Mouse (Mus musculus) ZHBTc4 (cell line): Measurements from ENCODE around the gene Sdr9c7.
A peak's percentile ranks its signal among the peaks of the same experiment; 100 is the strongest.

Experiments used
- DNase-seq: peaks from one replicate; pipeline ENCODE4 v3.0.0-alpha.2; 2011; ENCODE audit warnings: low read depth, low spot score

The Sdr9c7 gene

DNA sequence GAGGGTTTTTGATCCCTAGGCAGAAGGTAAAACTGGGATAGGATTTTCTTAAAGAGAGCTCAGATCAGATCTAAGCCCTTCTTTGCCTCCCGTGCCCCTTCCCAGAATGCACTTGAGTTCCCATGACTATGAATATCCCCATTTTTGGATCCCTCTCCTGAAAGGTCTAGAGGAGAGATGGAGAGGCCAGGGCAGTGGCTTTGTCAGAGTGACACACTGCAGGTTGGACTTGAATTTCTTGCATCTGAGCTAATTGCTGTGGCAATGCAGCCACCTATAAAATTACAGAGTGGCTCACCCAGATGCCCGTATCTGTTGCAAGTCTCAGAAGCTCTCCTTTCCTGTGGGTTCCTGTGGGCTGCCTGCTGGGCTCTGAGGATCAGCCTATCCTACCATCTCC, at the start of gene Sdr9c7:
Sdr9c7 (plus strand) TSS at position 301 of the 400 bp plus-strand sequence.
- no peak for DNase-seq

DNA sequence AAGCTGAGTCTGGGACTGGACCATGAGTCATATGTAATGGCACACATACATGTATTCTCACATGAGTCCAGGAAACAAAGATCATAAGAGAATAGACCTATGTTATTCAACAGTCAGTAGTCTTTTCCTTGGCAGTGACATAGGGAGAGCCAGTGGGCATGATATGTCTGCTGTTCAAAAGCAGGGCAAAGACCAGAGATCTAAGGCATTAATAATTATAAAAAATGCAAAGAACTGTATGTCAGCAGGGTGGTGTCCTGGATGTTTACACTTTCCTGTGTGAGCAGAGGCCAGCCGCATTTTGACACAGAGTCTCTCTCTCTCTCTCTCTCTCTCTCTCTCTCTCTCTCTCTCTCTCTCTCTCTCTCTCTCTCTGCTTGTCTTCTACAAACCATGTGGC, 48.7 kb upstream of the Sdr9c7 start, which contains the start of gene Rdh19:
Rdh19 (plus strand) TSS at position 301 of the 400 bp plus-strand sequence.
- DNase-seq = no peak

- no peak for DNase-seq
Observed at GRCm38 (mm10) chr10:127856376-127856775, 41.9 kb upstream of the Sdr9c7 start.

- no peak for DNase-seq
Observed at GRCm38 (mm10) chr10:127864931-127865330, 33.4 kb upstream of the Sdr9c7 start.

DNA sequence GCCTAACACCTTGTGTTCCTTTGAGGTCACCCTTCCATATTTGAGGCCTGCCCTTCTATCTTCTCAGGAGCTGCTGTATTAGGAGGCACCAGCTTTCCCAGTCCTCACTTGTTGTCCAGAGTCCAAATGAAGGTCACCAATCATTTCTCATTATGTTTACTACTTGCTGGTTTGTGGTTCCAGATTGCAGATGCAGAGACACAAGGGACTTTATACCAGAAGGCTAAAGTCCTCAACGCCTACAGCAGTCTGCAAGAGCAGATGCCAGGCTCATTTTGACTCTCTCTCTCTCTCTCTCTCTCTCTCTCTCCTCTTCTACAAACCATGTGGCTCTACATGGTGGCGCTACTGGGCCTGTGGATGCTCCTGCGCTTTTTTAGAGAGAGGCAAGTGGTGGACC, 32.1 kb upstream of the Sdr9c7 start, which contains the start of gene Rdh16f2:
Rdh16f2 (plus strand) TSS at position 243 of the 400 bp plus-strand sequence.
- DNase-seq = no peak

DNA sequence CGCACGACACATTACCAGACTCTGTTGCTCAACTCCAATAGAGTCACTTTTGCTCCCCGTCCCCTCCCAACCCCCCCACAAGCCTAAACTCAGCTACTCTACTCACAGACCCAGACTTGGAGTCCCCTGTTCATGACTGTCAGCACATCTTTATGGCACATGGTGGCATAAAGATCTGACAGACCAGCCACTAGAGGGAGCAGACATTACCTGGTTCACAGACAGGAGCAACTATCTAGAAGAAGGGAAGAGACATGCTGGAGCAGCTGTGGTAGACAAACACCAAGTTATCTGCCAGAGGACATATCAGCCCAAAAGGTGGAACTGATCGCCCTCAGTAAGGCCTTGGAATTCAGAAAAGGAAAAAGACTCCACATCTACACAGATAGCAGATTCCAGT, 25.8 kb upstream of the Sdr9c7 start:
- DNase-seq = peak; percentile 85

- DNase-seq = peak; percentile 65
Observed at GRCm38 (mm10) chr10:127877681-127878080, 20.6 kb upstream of the Sdr9c7 start.

DNA sequence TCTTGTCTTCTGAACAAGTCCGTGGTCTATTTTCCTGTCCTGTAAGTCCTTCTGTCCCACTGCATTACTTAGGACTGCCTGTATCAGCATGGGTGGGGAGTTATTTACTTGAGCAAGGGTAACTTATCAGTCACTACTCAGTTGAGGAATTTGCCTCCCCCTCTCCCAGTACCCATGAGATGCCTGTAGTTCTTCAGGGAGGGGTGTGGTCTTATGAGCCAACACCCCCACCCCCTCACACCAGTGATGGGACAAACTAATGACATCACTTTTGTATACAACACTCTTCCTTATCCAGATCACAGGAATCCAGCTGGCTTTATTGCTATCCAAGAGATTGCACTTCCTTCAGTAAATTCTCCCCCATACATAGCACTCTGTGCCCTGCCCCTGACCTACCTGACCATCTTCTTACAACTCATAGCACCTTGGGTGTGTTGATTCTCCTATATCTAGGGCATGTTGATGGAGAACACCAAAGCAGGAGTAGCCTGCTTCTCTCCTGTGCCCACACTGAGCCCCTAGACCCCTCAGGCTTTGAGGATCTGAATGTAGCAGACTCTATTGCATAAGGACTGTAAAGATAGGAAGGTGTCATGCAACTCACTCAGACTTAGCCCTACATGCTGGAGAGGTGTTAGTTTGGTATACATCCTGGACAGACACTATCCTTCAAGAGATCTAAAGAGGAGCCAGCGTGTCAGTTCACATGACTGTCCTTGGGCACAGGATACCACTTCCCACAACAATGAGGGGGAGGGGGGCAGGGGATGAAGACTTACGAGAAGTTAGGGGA, 19.9 kb upstream of the Sdr9c7 start:
- DNase-seq = peak; percentile 40

GRCm38 (mm10) chr10:127879155-127879688, 19.1 kb upstream of the Sdr9c7 start:
- peak; percentile 87 for DNase-seq

GRCm38 (mm10) chr10:127881041-127881440, 17.3 kb upstream of the Sdr9c7 start:
- DNase-seq = peak; percentile 53

DNA sequence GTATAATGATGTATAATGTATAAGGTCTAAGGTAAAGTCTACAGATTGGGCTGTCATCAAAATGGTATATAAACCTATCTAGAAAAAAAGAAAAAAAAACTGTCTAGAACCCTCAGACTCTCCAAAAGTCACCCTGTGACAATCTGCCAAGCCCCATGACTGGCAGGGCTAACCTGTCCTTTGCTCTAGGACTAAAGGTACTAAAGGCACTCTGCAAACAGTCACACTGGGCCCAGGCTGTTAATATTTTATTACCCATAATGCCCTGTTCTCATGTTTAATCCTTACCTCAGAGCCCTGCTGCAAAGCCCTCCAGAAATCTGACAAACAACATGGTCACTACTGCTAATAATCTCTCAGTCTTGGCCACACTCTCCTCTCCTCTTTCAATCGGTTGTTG, 11.8 kb upstream of the Sdr9c7 start:
- DNase-seq = no peak

DNA sequence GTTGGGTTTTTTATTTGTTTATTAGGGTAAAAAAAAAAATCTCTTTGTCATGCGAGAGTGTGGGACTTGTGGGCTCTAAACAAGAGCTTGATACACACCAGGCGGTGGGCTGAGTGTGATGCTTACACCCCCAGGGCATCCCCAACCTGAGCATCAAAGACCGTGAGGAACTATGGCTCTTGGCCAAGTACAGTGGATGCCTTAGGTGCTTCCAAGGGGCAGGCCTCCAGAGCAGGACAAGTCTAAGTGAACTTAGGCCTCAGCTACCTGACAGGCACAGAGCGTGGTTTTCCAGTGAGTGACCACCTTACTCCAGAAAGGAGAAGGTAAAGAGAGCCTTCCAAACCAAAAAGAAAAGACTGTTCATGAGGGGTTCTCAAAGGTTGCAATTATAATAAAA, 11.3 kb upstream of the Sdr9c7 start:
- DNase-seq = no peak

DNA sequence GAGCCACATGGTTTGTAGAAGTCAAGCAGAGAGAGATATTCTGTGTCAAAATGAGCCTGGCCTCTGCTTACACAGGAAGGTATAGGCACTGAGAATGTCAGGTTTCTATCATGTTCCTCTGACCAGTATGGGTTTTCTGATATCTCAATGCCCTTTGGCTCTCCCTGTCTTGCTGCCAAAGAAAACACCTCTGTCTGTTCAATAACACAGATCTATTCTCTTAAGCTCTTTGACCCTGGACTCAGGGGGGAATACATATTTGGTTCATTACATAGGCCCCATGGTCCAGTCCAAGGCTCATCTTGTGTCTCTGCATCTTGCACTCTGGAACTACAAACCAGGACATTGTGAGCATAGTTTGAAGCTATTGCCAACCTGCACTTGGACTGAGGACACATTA, 9.7 kb upstream of the Sdr9c7 start, which contains the start of gene Rdh7:
Rdh7 (minus strand) TSS at position 213 of the 400 bp plus-strand sequence.
- DNase-seq = no peak

GRCm38 (mm10) chr10:127891481-127891880, 6.8 kb upstream of the Sdr9c7 start:
- DNase-seq = no peak

- DNase-seq = peak; percentile 96
Observed at GRCm38 (mm10) chr10:127893163-127894022, 4.9 kb upstream of the Sdr9c7 start.

DNA sequence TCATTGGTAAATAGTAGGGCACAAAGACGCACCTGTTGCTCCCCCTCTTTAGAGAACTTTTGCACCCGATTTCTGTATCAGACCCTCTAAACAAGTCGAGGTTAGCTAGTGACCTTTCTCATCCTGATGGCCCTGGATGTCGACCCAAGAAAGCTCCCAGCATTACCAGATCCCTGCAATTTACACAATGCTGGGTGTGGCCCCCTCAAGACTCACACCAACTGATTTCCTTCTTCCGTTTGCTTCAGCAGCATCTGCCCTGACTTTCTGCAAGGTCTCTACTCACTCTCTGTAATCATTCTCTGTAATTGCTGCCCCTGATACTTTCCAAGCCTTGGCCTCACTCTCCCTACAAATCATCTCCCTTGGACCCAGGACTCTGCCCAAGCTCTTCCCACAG, 1.6 kb upstream of the Sdr9c7 start:
- peak; percentile 50 for DNase-seq

DNA sequence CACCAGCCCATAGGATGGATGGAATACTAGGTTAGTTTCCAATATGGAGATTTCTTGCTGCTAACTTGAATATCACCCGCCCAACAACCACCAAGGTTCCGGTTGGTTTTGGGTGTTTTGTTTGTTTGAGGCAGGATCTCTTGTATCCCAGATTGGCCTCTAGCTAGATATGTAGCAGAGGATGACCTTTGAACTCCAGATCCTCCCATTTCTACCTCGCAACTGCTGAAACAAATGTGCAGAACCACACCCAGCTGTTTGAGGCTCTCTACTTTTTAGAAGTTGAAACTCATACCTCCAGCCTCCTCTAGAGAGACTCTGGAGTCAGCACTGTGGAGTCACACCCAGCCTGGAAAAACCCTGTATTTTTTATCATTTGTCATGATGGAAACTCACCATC, 812 bp upstream of the Sdr9c7 start:
- peak; percentile 67 for DNase-seq

- DNase-seq = no peak
Observed at GRCm38 (mm10) chr10:127899783-127900182, 1.5 kb downstream of the Sdr9c7 start.

DNA sequence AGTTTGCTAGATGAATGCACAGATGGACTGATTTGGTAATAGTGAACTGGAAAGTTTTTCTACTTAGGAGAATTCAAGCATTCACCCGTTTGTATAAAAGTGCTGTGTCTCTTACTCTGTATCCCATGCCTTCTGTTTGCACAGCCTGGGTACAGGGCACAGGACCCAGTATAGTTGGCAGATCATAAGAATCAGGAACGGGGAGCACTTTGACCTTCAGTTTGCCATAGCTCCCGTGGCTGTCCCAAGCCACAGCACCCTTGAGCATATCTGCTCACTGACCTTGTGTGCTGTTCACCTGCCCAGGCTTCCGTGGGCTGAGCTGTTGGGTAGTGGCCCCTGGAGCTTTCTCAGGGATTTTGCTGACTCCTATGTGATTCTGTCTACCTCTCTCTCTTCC, 3.4 kb downstream of the Sdr9c7 start:
- no peak for DNase-seq

GRCm38 (mm10) chr10:127903116-127903515, 4.8 kb downstream of the Sdr9c7 start:
- no peak for DNase-seq

- DNase-seq = peak; percentile 56
Observed at GRCm38 (mm10) chr10:127904718-127905446, 6.6 kb downstream of the Sdr9c7 start.
